Mouse (Mus musculus) stomach, postnatal 0 days (tissue): ENCODE data around the gene Flywch2.

Experiments used
- CTCF ChIP-seq: IDR thresholded peaks from 2 replicates; pipeline ENCODE4 v1.5.1; 2016; ENCODE audit warnings: antibody characterized with exemption, low read depth, mild to moderate bottlenecking, moderate library complexity
- EP300 ChIP-seq: optimal IDR thresholded peaks from 2 replicates; pipeline ENCODE3; 2016; ENCODE audit warnings: antibody characterized with exemption

DNA sequence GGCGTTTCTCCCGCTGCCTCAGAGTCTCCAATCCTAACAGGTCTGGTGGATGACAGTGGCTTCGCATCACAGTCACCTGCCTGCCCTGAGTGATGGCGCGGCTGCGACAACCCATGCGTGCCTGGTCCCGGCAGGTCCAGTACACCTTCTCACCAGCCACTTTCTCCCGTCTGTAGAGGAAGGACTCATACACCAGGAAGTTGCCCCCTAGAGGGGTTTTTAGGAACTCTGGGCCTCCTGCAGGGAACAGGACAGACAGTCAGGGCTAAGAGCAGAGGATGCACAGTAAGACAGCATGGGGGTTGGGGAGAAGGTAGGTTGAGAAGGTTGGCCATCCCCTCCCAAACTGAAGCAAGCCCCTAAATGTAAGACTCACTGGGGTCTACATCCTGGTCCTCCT is 25.6 kb downstream of the Flywch2 start:
- no peak for TF ChIP-seq CTCF
- TF ChIP-seq EP300, result no peak
